Mouse (Mus musculus) liver, adult 2 months (tissue): Measurements from ENCODE around the gene Sh3pxd2a.

ENCODE experiments used
- CTCF ChIP-seq: fragments of 200-500 bp; IDR thresholded peaks from 2 replicates; pipeline ENCODE4 v1.5.1; 2011; ENCODE audit warnings: low read depth, low read length, control low read depth
- POLR2A ChIP-seq: fragments of 200-500 bp; IDR thresholded peaks from 2 replicates; pipeline ENCODE4 v1.6.1; 2011; ENCODE audit warnings: low read length, control low read depth; ENCODE audit not compliant: insufficient read depth; ENCODE audit errors: extremely low read depth

GRCm38 (mm10) chr19:47374916-47375573, 89.2 kb downstream of the Sh3pxd2a start:
- TF ChIP-seq POLR2A = no peak
- TF ChIP-seq CTCF = no peak
